Comparison of ENCODE assay signal across 19 mouse cellular contexts in the genomic region with DNA sequence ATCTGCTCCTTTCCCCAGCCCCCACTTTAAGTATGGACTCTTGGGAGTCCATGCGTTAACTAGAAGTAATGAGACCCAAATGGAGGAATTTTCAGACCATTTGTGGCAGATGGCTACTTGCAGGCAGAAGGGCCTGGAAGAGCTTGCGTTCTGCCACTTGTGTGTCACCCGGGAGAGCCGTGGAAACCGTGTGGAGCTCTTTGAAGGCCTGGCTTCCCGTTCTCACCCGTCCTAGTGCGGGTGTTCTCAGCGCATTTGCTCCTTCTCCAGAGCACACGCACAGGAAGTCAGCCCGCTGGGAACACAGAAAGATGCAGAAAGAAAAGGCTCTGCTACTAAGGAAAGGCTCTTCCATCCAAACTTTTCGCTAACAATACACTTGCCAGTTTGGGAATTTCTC. TPM values are rescaled to one million over a fixed set of nuclear protein-coding genes. Genes with fewer than 3 reads are reported as not detected.
DNase-seq lines count a peak whose midpoint lies in the region; ATAC-seq lines count a peak whose summit lies in the region.
"Had no signal": no experiment of that assay in that cellular context is flagged by ENCODE, and none has a peak within 500 bp of the region (broad histone marks: within the 10 kb centered on the region; RNA-seq: fewer than 3 reads in every experiment).

No protein-coding gene starts in this region.

- H3K36me3 ChIP-seq in heart, embryonic 12.5 days: no peaks in the 10 kb centered on the region
- no peaks in the 10 kb centered on the region for H3K36me3 ChIP-seq in midbrain, embryonic 10.5 days
- no peaks in the 10 kb centered on the region for H3K36me3 ChIP-seq in midbrain, embryonic 15.5 days (replicated peaks)
- no peaks in the 10 kb centered on the region for H3K36me3 ChIP-seq in embryonic facial prominence, embryonic 13.5 days
- H3K36me3 ChIP-seq in stomach, embryonic 15.5 days: no peaks in the 10 kb centered on the region
- H3K36me3 ChIP-seq: lung, embryonic 15.5 days; neural tube, embryonic 13.5 days had no signal

- H3K27me3 ChIP-seq in heart, embryonic 12.5 days (replicated peaks): no peaks in the 10 kb centered on the region
- H3K27me3 ChIP-seq in midbrain, embryonic 10.5 days (ENCODE audit: low read depth, poor library complexity, severe bottlenecking): no peaks in the 10 kb centered on the region
- H3K27me3 ChIP-seq in midbrain, embryonic 15.5 days (replicated peaks): no peaks in the 10 kb centered on the region
- H3K27me3 ChIP-seq in embryonic facial prominence, embryonic 13.5 days: no peaks in the 10 kb centered on the region
- H3K27me3 ChIP-seq in stomach, embryonic 15.5 days (replicated peaks): no peaks in the 10 kb centered on the region
- H3K27me3 ChIP-seq: lung, embryonic 15.5 days; neural tube, embryonic 13.5 days had no signal

- no peak overlapping the region for H3K4me2 ChIP-seq in heart, embryonic 12.5 days
- no peak overlapping the region for H3K4me2 ChIP-seq in midbrain, embryonic 15.5 days
- no peak overlapping the region for H3K4me2 ChIP-seq in embryonic facial prominence, embryonic 13.5 days
- no peak overlapping the region for H3K4me2 ChIP-seq in stomach, embryonic 15.5 days
- H3K4me2 ChIP-seq: hindbrain, embryonic 14.5 days; lung, embryonic 15.5 days; neural tube, embryonic 13.5 days had no signal

- no peaks in the 10 kb centered on the region for H3K9me3 ChIP-seq in heart, embryonic 12.5 days (replicated peaks)
- no peaks in the 10 kb centered on the region for H3K9me3 ChIP-seq in midbrain, embryonic 10.5 days (replicated peaks)
- no peaks in the 10 kb centered on the region for H3K9me3 ChIP-seq in midbrain, embryonic 15.5 days
- H3K9me3 ChIP-seq in embryonic facial prominence, embryonic 13.5 days: no peaks in the 10 kb centered on the region
- H3K9me3 ChIP-seq in stomach, embryonic 15.5 days: no peaks in the 10 kb centered on the region
- H3K9me3 ChIP-seq: lung, embryonic 15.5 days; neural tube, embryonic 13.5 days had no signal

- ATAC-seq in heart, embryonic 12.5 days (ENCODE audit: insufficient number of reproducible peaks, low FRiP score): no peak
- no peak for ATAC-seq in midbrain, embryonic 15.5 days (replicated peaks)
- no peak for ATAC-seq in embryonic facial prominence, embryonic 13.5 days (ENCODE audit: insufficient number of reproducible peaks, insufficient read depth, low FRiP score, low TSS enrichment, low read depth)
- no peak for ATAC-seq in stomach, embryonic 15.5 days (ENCODE audit: insufficient read depth, low FRiP score, low read depth)

- no peak for DNase-seq in heart, postnatal 36 days
- DNase-seq in midbrain, embryonic 10.5 days (ENCODE audit: low spot score): no peak
- DNase-seq in urinary bladder, postnatal 25 days (ENCODE audit: low spot score): no peak
- DNase-seq: cerebellum, postnatal 25 days; kidney, postnatal 25 days; left cerebral cortex, postnatal 4 days; thymus, postnatal 14 days had no signal

- H3K27ac ChIP-seq in heart, embryonic 12.5 days (ENCODE audit: poor library complexity, severe bottlenecking): peak overlapping the region; percentile 65
- H3K27ac ChIP-seq in midbrain, embryonic 10.5 days (replicated peaks): peak overlapping the region; percentile 75
- no peak overlapping the region for H3K27ac ChIP-seq in midbrain, embryonic 15.5 days
- peak overlapping the region; percentile 78 for H3K27ac ChIP-seq in embryonic facial prominence, embryonic 13.5 days
- peak overlapping the region; percentile 45 for H3K27ac ChIP-seq in stomach, embryonic 15.5 days
- H3K27ac ChIP-seq: hindbrain, embryonic 14.5 days; lung, embryonic 15.5 days; neural tube, embryonic 13.5 days had no signal

- WGBS in heart, embryonic 12.5 days: 25% methylated on average over 12 of the region's 12 CpGs
- 62% methylated on average over 12 of the region's 12 CpGs for WGBS in midbrain, embryonic 10.5 days
- 52% methylated on average over 12 of the region's 12 CpGs for WGBS in midbrain, embryonic 15.5 days
- WGBS in embryonic facial prominence, embryonic 13.5 days: 31% methylated on average over 12 of the region's 12 CpGs
- 51% methylated on average over 12 of the region's 12 CpGs for WGBS in stomach, embryonic 15.5 days

- H3K9ac ChIP-seq in heart, embryonic 12.5 days: 0 out of 2 replicates have a peak overlapping the region, but pooled peaks have one; percentile 36
- no peak overlapping the region for H3K9ac ChIP-seq in midbrain, embryonic 15.5 days
- no peak overlapping the region for H3K9ac ChIP-seq in embryonic facial prominence, embryonic 13.5 days
- H3K9ac ChIP-seq in stomach, embryonic 15.5 days: no peak overlapping the region
- H3K9ac ChIP-seq: hindbrain, embryonic 14.5 days; lung, embryonic 15.5 days had no signal

- H3K4me3 ChIP-seq in heart, embryonic 12.5 days: no peak overlapping the region
- H3K4me3 ChIP-seq in midbrain, embryonic 10.5 days: no peak overlapping the region
- no peak overlapping the region for H3K4me3 ChIP-seq in midbrain, embryonic 15.5 days
- no peak overlapping the region for H3K4me3 ChIP-seq in embryonic facial prominence, embryonic 13.5 days
- peak overlapping the region; percentile 11; the same call in 1 of the 2 replicates for H3K4me3 ChIP-seq in stomach, embryonic 15.5 days (replicated peaks)
- H3K4me3 ChIP-seq: erythroblast, embryonic 14.5 days; lung, embryonic 15.5 days; neural tube, embryonic 13.5 days had no signal

- peaks cover 58% of the 10 kb centered on the region for H3K4me1 ChIP-seq in heart, embryonic 12.5 days (replicated peaks)
- peaks cover 63% of the 10 kb centered on the region for H3K4me1 ChIP-seq in midbrain, embryonic 10.5 days
- H3K4me1 ChIP-seq in midbrain, embryonic 15.5 days: peaks cover 37% of the 10 kb centered on the region
- peaks cover 64% of the 10 kb centered on the region for H3K4me1 ChIP-seq in embryonic facial prominence, embryonic 13.5 days
- H3K4me1 ChIP-seq in stomach, embryonic 15.5 days: peaks cover 14% of the 10 kb centered on the region

- intact Hi-C loops in heart, postnatal 36 days (cut with DNase I): no loop called here

RNA-seq across cellular contexts. Expression of a gene that starts 1.7 kb away (rescaled TPM):
- polyA plus RNA-seq in heart, embryonic 12.5 days (2016; fragmentation: Nextera tagmentation; extraction: Ambion mirVana): 5.3 and 6.3 TPM in 2 replicates
- not detected for total RNA-seq in heart, postnatal 36 days (2021)
- 22.0 and 22.8 TPM in 2 replicates for polyA plus RNA-seq in midbrain, embryonic 10.5 days (2016; fragmentation: Nextera tagmentation; extraction: Ambion mirVana)
- polyA plus RNA-seq in midbrain, embryonic 15.5 days (2015; fragmentation: Nextera tagmentation; extraction: Ambion mirVana): 6.7 and 8.4 TPM in 2 replicates
- polyA plus RNA-seq in embryonic facial prominence, embryonic 13.5 days (2015; fragmentation: Nextera tagmentation; extraction: Ambion mirVana): 6.3 and 6.4 TPM in 2 replicates
- polyA plus RNA-seq in stomach, embryonic 15.5 days (2015; fragmentation: Nextera tagmentation; extraction: Ambion mirVana): 765 and 1,219 TPM in 2 replicates
- total RNA-seq: megakaryocyte-erythroid progenitor cell, adult 5-6 weeks had no signal
- polyA plus RNA-seq: erythroblast, embryonic 14.5 days had no signal

RNA-seq across cellular contexts. Expression of a gene that starts 25.1 kb away (rescaled TPM):
- polyA plus RNA-seq in heart, embryonic 12.5 days (2016; fragmentation: Nextera tagmentation; extraction: Ambion mirVana): 2.9 and 3.1 TPM in 2 replicates
- total RNA-seq in heart, postnatal 36 days (2021): not detected
- polyA plus RNA-seq in midbrain, embryonic 10.5 days (2016; fragmentation: Nextera tagmentation; extraction: Ambion mirVana): 1.3 and 2.3 TPM in 2 replicates
- 1.0 and 1.5 TPM in 2 replicates for polyA plus RNA-seq in midbrain, embryonic 15.5 days (2015; fragmentation: Nextera tagmentation; extraction: Ambion mirVana)
- 0.83 and 1.4 TPM in 2 replicates for polyA plus RNA-seq in embryonic facial prominence, embryonic 13.5 days (2015; fragmentation: Nextera tagmentation; extraction: Ambion mirVana)
- 0.83 TPM in 2 replicates for polyA plus RNA-seq in stomach, embryonic 15.5 days (2015; fragmentation: Nextera tagmentation; extraction: Ambion mirVana)
- total RNA-seq: granulocyte monocyte progenitor cell, adult 5-6 weeks; layer of hippocampus, postnatal 14 days; megakaryocyte-erythroid progenitor cell, adult 5-6 weeks; MEL had no signal
- polyA plus RNA-seq: erythroblast, embryonic 14.5 days had no signal

RNA-seq across cellular contexts. Expression of a gene that starts 33.4 kb away (rescaled TPM):
- polyA plus RNA-seq in heart, embryonic 12.5 days (2016; fragmentation: Nextera tagmentation; extraction: Ambion mirVana): 0.17 and 0.26 TPM in 2 replicates
- under 1 TPM; 0.22 to 0.31 TPM for total RNA-seq in heart, postnatal 36 days (2021)
- 0.22 and 0.36 TPM in 2 replicates for polyA plus RNA-seq in midbrain, embryonic 10.5 days (2016; fragmentation: Nextera tagmentation; extraction: Ambion mirVana)
- polyA plus RNA-seq in midbrain, embryonic 15.5 days (2015; fragmentation: Nextera tagmentation; extraction: Ambion mirVana): 0.21 TPM in 1 of 2 replicates, not detected in the other
- polyA plus RNA-seq in embryonic facial prominence, embryonic 13.5 days (2015; fragmentation: Nextera tagmentation; extraction: Ambion mirVana): 0.23 TPM in 1 of 2 replicates, not detected in the other
- polyA plus RNA-seq in stomach, embryonic 15.5 days (2015; fragmentation: Nextera tagmentation; extraction: Ambion mirVana): 0.09 TPM in 1 of 2 replicates, not detected in the other
- total RNA-seq: megakaryocyte-erythroid progenitor cell, adult 5-6 weeks had no signal
- polyA plus RNA-seq: erythroblast, embryonic 14.5 days; neural tube, embryonic 13.5 days had no signal

RNA-seq across cellular contexts. Expression of a gene that starts 33.5 kb away (rescaled TPM):
- 27.5 and 31.1 TPM in 2 replicates for polyA plus RNA-seq in heart, embryonic 12.5 days (2016; fragmentation: Nextera tagmentation; extraction: Ambion mirVana)
- total RNA-seq in heart, postnatal 36 days (2021): 1 to 10 TPM; 8.3 to 8.4 TPM
- 47.8 and 52.7 TPM in 2 replicates for polyA plus RNA-seq in midbrain, embryonic 10.5 days (2016; fragmentation: Nextera tagmentation; extraction: Ambion mirVana)
- 31.3 and 31.6 TPM in 2 replicates for polyA plus RNA-seq in midbrain, embryonic 15.5 days (2015; fragmentation: Nextera tagmentation; extraction: Ambion mirVana)
- 30.4 and 35.4 TPM in 2 replicates for polyA plus RNA-seq in embryonic facial prominence, embryonic 13.5 days (2015; fragmentation: Nextera tagmentation; extraction: Ambion mirVana)
- 28.5 and 33.7 TPM in 2 replicates for polyA plus RNA-seq in stomach, embryonic 15.5 days (2015; fragmentation: Nextera tagmentation; extraction: Ambion mirVana)

Comparison
In these comparisons a context has a peak if more than half of its experiments do, and no peak if none do; other contexts are left out.
1. RNA of a gene that starts 1.7 kb away (polyA plus RNA-seq): 765 to 1,219 TPM in stomach, embryonic 15.5 days; 22.0 to 22.8 TPM in midbrain, embryonic 10.5 days, 6.7 to 8.4 TPM in midbrain, embryonic 15.5 days, 5.3 to 6.3 TPM in heart, embryonic 12.5 days and 6.3 to 6.4 TPM in embryonic facial prominence, embryonic 13.5 days; every median in the first group is over 10 times any median in the second.